Mouse (Mus musculus) embryonic fibroblast, embryonic 13.5 days (primary cell): Measurements from ENCODE around the gene Inmt.

Experiments
- CTCF ChIP-seq: IDR thresholded peaks from 2 replicates; pipeline ENCODE4 v1.5.1; 2011; ENCODE audit warnings: mild to moderate bottlenecking, control low read depth, low read length, moderate library complexity, borderline replicate concordance; ENCODE audit not compliant: insufficient read depth
- POLR2A ChIP-seq: IDR thresholded peaks from 2 replicates; pipeline ENCODE4 v1.6.1; 2011; ENCODE audit warnings: low read depth, mild to moderate bottlenecking, control low read depth, low read length, moderate library complexity

GRCm38 (mm10) chr6:55159256-55159655 lies 15.6 kb downstream of the Inmt start:
- TF ChIP-seq POLR2A (no peak), CTCF (no peak)
